Mouse (Mus musculus) thymus, adult 2 months (tissue): ENCODE data around the gene Sgms1.

ENCODE experiments used
- CTCF ChIP-seq: fragments of 200-500 bp; IDR thresholded peaks from 2 replicates; pipeline ENCODE4 v1.5.1; 2012; ENCODE audit warnings: mild to moderate bottlenecking, control low read depth, low read length, moderate library complexity, borderline replicate concordance; ENCODE audit not compliant: control insufficient read depth, poor library complexity, insufficient read depth; ENCODE audit errors: extremely low read depth
- POLR2A ChIP-seq: fragments of 200-500 bp; IDR thresholded peaks from 2 replicates; pipeline ENCODE4 v1.6.1; 2012; ENCODE audit warnings: mild to moderate bottlenecking, low read length, control low read depth, moderate library complexity; ENCODE audit not compliant: control insufficient read depth, poor library complexity, insufficient read depth; ENCODE audit errors: extremely low read depth

GRCm38 (mm10) chr19:32326156-32326555, 63.4 kb downstream of the Sgms1 start:
- TF ChIP-seq CTCF (no peak), POLR2A (no peak)
